1 mouse cellular context compared by ENCODE assay signal in the genomic region with DNA sequence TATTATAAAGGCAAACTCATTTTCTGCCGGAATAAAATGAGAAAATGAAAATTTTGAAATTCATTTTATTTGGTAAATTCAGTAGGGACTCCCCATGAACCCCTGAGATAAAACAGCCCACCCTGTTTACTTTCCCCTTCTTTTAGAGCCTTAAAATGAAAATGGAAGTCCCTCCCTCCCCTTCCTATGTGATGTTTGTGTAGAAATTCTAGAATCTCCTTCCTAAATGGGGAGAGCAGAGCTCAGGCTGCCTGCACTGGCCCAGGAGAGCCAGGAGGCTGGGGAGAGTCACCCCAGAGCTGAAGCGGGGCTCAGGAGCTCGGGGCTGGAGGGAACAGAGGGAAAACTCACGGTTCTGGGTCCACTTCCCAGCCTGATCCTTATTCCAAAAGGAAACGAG.
TF ChIP-seq lines count a peak whose summit lies in the region.

No protein-coding gene starts in this region.

TF ChIP-seq in CH12.LX, 34 proteins besides CTCF, POLR2A, EP300 and RAD21 (continued from another document):
- TF ChIP-seq MAX (IDR thresholded peaks at IDR 0.05; ENCODE audit: low read length) (no peak), MXI1 (IDR thresholded peaks at IDR 0.05; ENCODE audit: low read depth, low read length) (no peak), GABPA (IDR thresholded peaks at IDR 0.05; ENCODE audit: insufficient replicate concordance, low read depth, low read length) (no peak)
